Mouse (Mus musculus) megakaryocyte, adult 5-6 weeks (primary cell): ENCODE measurements around the gene Pak1ip1. TPM values are rescaled to one million over a fixed set of nuclear protein-coding genes. Genes with fewer than 3 reads are reported as not detected.

Source experiments
- ATAC-seq: 2 replicates; pipeline ENCODE4 v1.8.0; 2016; ENCODE audit warnings: mild to moderate bottlenecking, inconsistent platforms; ENCODE audit not compliant: poor library complexity, severe bottlenecking
- total RNA-seq, 2 experiments: library from RNA; stranded (forward) in 1 of 2; stranded (reverse) in 1 of 2; fragments of 153-499, 151-499 nt in 1 of 2; fragments of 221-1000, 200-1000 nt in 1 of 2; gene quantifications; 2 replicates each; pipeline versions ENCODE4 v1.2.3 to v1.2.4; 2015 to 2017

Pak1ip1 gene
- total RNA-seq, 2 experiments from 2014 or later, result 50.7 to 80.1 TPM

GRCm38 (mm10) chr13:41002001-41002400 is 1.2 kb downstream of the Pak1ip1 start:
- no peak for ATAC-seq

GRCm38 (mm10) chr13:41006244-41006643 is 5.4 kb downstream of the Pak1ip1 start:
- ATAC-seq, result no peak

DNA sequence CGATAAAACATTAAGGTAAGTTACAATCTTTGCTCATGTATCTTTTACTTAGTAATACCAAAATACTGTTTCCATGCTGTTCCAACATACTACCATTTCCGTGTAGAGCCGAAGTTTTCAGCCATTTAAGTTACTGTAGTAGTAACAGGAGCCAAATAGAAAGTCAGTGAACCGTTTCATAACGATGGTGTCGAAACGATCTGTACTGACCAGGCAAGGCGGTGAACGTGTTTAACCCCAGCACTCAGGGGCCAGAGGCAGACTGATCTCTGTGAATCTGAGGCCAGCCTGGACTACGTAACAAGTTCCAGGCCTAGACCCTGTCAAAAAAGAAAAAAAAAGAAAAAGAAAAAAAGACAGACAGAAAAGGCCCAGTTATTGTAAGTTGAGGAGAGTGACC is 7.4 kb downstream of the Pak1ip1 start:
- ATAC-seq, result no peak

DNA sequence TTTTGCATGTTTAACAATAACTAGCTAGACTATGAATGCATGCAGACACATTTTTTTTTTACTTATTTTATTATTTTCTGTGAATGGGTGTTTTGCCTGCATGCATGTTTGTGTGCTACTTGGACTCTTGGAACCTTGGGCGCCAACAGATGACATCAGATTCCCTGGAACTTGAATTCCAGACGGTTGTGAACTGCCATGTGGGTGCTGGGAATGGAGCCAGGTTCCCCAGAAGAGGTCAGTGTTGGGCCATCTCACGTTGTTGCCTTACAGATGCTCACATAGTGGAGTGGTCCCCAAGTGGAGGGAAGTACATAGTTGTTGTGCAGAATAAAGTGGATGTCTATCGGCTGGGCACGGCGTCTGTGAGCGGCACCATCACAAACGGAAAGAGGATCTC is 8.1 kb downstream of the Pak1ip1 start:
- no peak for ATAC-seq

- ATAC-seq, result peak; percentile 96
Observed at GRCm38 (mm10) chr13:41015829-41016634, 15.2 kb downstream of the Pak1ip1 start, which contains the start of gene Tmem14c. Tmem14c (plus strand) TSS chr13:41016292.

DNA sequence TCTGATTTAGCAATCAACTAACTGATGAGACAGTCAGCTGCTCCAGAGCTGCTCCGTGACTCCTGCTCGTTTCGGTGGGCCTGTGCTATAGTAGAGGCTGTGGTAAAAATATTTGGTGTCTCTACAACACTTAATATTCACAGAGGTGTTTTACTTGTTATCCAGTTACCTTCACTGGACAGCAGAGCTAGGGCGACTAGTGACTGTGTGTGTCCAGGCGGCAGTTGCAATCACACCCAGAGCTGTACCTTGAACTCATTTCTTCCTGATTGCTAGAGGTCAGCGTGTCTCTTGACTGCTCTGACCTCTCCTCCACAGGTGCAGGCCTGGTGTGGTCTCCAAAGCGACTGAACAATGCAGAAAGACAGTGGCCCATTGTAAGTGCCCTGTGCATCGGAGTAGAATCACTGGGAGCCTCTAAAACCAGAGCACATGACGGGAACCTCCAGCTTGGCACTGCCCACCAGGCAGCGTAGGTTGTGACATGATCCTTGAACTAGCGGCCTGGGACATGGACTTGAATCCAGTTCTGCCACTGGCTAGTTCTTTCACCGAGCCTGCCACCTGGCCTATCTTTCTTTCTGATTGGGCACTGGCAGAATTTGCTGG is 16.1 kb downstream of the Pak1ip1 start:
- no peak for ATAC-seq

DNA sequence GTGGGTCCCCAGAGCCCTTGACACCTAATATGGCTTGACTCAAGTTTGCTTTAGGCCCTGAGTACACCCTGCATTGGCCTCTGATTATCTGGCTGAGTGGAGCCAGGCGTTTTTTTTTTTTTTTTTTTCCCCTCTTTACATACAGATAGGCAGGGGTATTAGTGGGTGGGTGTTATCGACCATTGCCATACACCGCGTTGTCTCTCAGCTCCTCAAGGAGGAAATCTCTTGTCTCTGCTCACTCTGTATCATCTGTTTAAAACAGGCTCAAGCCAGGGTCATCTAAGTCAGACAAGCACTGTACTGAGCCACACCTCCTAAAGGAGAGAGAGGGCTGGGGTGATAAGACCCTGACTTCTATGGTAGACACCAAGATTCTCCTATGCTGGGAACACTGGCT is 17.0 kb downstream of the Pak1ip1 start:
- no peak for ATAC-seq

GRCm38 (mm10) chr13:41018236-41018635 is 17.4 kb downstream of the Pak1ip1 start:
- no peak for ATAC-seq

DNA sequence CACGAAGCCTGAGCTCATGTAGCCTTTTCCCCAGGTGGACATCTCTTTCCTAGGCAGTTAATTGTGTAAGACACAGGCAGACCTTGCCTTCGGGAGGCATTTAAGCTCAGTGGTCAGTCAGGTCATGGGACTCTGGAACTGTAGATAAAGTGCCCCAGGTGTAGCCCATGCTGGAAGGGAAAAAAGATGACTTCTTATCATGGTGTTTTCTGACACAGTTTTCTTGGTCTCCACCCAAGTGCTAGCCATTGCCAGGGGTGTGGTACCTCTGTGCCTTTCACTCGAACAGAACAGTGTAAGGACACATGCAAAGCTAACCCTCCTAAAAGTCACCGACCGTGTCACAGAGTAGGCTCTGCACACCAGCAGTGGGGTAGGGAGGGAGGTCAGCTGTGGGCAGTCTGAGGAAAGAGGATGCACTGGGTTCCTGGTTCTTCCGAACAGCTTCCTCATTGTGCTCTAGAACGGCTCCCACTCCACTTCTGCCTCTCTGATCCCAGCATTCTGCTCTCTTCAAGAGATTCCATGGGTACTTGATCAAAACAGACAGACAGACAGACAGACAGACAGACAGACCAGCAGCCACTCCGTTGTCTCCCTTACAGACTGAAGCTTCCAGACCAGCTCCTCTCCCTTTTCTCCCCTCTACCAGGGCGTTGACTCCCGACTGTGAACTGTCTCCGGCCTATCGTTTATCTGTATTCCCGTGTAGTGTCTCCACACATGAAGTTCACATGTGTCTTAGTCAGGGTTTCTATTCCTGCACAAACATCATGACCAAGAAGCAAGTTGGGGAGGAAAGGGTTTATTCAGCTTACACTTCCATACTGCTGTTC is 18.2 kb downstream of the Pak1ip1 start:
- peak; percentile 53 for ATAC-seq

DNA sequence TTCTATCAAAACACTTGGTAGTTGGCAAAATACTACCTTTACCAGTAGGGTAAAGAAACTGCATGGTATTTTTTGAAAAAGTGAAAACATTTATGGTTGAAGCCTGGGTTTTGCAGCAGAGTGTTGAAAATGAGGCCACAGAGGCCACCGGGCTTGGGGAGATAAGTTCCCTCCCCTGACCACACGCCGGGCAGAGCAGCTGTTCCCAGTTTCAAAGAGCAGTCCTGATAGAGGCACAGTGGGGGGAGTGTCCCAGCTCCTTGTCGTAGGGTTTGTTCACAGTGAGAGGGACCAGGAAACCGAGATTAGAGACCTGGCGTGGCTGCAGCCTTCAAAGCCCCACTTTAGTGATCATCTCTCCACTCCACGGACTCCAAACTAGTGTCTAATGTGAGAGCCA is 19.7 kb downstream of the Pak1ip1 start:
- no peak for ATAC-seq

GRCm38 (mm10) chr13:41021607-41022006 is 20.8 kb downstream of the Pak1ip1 start:
- no peak for ATAC-seq

DNA sequence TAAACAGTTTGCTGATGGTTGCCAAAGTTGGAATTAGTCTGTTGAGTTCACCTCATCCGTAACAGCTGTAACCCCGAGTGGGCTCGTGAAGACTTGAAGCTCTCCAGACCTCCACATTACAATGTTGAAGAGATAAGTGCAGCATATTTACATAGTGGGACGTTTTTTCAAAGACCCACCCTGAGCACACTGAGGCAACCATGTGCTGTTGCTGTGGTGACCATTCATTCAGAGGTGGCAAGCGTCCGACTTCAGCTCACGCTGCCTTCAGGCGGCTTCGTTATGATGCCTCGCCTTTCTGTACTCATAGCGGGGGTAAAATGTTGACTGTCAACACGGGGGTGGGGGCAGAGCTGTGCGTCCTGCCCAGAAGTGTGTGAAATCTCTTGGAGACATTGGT is 21.3 kb downstream of the Pak1ip1 start:
- no peak for ATAC-seq

DNA sequence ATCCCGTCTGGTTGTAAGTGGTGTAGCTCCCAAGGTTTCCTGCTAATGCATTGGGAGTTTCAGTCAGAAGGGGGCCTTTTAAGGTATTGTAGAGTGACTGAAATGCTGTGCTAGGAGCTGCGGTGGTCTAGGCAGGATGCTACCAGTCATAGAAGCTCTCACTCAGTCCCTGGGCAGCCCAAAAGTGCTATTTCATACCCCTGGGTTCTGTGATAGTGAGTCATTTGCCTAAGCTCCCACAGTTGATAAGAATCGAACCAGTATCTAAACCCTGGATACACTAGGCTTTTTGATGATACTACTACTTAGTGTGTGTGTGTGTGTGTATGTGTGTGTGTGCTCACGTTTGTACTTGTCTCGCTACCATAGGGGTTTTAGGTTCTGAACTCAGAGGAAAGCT is 29.3 kb downstream of the Pak1ip1 start:
- no peak for ATAC-seq

DNA sequence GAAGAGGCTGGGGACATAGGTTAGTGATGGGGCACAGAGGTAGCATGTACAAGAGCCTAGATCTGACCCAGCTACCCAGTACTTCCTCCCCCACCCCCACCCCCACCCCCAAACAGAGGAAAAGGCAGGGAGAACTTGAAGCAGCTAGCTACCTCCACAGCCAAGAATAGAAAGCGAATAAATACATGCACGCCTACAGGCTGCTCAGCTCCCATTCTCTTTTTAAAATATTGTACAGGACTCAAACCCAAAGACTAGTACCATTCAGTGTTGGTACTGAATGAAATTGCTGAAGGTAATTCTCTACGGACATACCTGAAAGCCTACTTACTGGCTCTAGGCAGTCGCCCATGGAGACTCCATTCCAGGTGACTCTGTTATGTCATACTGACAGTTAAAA is 41.7 kb downstream of the Pak1ip1 start:
- no peak for ATAC-seq

DNA sequence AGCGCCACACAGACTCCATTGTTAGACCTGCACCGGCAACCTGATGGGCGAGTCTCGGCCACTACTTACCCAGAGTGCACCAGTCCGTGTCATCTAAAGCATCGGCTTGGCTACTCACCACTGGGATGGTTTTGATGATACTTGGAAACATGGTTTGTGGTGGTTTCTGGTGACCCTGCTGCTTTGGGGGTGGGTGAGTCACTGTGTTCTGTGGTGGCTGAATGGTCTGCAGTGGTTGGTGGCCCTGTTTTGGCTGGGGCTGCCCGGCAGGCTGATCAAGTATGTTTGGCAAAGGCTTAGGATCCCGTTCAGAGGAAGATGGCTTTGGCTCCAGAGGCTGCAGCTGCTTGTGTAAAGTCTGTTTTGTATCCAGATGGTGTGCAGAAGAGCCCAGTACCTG is 45.1 kb downstream of the Pak1ip1 start:
- ATAC-seq, result no peak

GRCm38 (mm10) chr13:41047280-41047679 is 46.5 kb downstream of the Pak1ip1 start:
- ATAC-seq, result no peak

DNA sequence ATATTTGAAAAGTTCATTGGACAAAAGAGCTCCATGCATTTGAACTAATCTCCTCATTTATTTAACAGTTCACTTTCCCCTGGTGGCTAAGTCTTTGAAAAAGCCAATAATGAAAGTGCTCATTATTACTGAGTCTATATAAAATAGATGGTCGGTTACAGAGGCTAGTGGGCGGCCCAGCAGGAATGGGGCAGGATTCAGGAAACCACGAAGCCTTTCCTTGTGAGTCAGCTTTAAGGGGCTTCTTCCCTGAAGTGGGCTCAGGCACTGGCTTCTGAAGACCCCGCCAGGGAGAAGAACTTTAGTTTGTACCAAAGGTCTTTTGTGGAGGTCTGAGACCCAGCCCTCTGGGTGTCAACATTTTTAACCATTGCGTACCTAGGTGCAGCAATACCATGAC is 51.1 kb downstream of the Pak1ip1 start:
- ATAC-seq, result no peak
